Mouse (Mus musculus) erythroblast, embryonic 14.5 days (primary cell): ENCODE data around the gene Asf1b.

Experiments
- GATA1 ChIP-seq: IDR thresholded peaks from 2 replicates; pipeline ENCODE4 v1.6.1; 2012; ENCODE audit warnings: low read length, inconsistent platforms, mixed read lengths
- TAL1 ChIP-seq: IDR thresholded peaks from 3 replicates; pipeline ENCODE4 v1.6.1; 2012; ENCODE audit warnings: low read length, inconsistent platforms, mixed read lengths

GRCm38 (mm10) chr8:83941066-83941677 is 14.1 kb upstream of the Asf1b start:
- TF ChIP-seq TAL1 (no peak), GATA1 (no peak)
